Mouse (Mus musculus) lung, embryonic 15.5 days (tissue): ENCODE data around the gene Uba2. TPM values are rescaled to one million over a fixed set of nuclear protein-coding genes. Genes with fewer than 3 reads are reported as not detected.
A peak's percentile ranks its signal among the peaks of the same experiment; 100 is the strongest.
"Not testable (repeated sequence)": the region's sequence is repeated elsewhere in the genome, so short reads cannot be mapped to it uniquely, and the experiment has no call there.

Experiments used
- ATAC-seq: fragments of 200-750 bp; cut with Nextera tagmentation; 2 replicates; pipeline ENCODE4 v1.8.0; 2017; ENCODE audit warnings: moderate number of reproducible peaks, borderline replicate concordance; ENCODE audit not compliant: low FRiP score, low TSS enrichment; ENCODE audit errors: extremely low read depth
- H3K27ac ChIP-seq: fragments of 300-500 bp; sonication (generic); 2 replicates; pipeline ENCODE4 v1.5.1; 2015; ENCODE audit warnings: moderate library complexity, mild to moderate bottlenecking, inconsistent platforms
- H3K27me3 ChIP-seq: fragments of 300-500 bp; sonication (generic); 2 replicates; pipeline ENCODE4 v1.6.1; 2015; ENCODE audit warnings: inconsistent platforms
- H3K36me3 ChIP-seq: fragments of 300-500 bp; sonication (generic); 2 replicates; pipeline ENCODE4 v1.6.1; 2015; ENCODE audit warnings: inconsistent platforms
- H3K4me1 ChIP-seq: fragments of 300-500 bp; sonication (generic); 2 replicates; pipeline ENCODE4 v1.6.1; 2015; ENCODE audit warnings: inconsistent platforms
- H3K4me2 ChIP-seq: fragments of 300-500 bp; sonication (generic); 2 replicates; pipeline ENCODE4 v1.6.1; 2015; ENCODE audit warnings: inconsistent platforms, mild to moderate bottlenecking, moderate library complexity
- H3K4me3 ChIP-seq: fragments of 300-500 bp; sonication (generic); 2 replicates; pipeline ENCODE4 v1.5.1; 2015; ENCODE audit warnings: mild to moderate bottlenecking, inconsistent platforms
- H3K9ac ChIP-seq: fragments of 300-500 bp; sonication (generic); 2 replicates; pipeline ENCODE4 v1.6.1; 2015; ENCODE audit warnings: inconsistent platforms
- H3K9me3 ChIP-seq: fragments of 300-500 bp; sonication (generic); 2 replicates; pipeline ENCODE4 v1.6.1; 2016; ENCODE audit warnings: inconsistent platforms
- WGBS: fragments of 180-500 bp; shearing (Covaris S2); methylation state at CpG from one replicate; pipeline ENCODE4 v1.1.7; 2015; 5-methylcytosine and 5-hydroxymethylcytosine counted together
- polyA plus RNA-seq: library from polyadenylated mRNA; unstranded; fragments of >200 nt; fragmentation: Nextera tagmentation; extraction: Ambion mirVana; gene quantifications from 2 replicates; pipeline ENCODE4 v1.2.1, GENCODE M21; 2015

The Uba2 gene
- polyA plus RNA-seq, 1 experiment from 2014 or later = 227 TPM

DNA sequence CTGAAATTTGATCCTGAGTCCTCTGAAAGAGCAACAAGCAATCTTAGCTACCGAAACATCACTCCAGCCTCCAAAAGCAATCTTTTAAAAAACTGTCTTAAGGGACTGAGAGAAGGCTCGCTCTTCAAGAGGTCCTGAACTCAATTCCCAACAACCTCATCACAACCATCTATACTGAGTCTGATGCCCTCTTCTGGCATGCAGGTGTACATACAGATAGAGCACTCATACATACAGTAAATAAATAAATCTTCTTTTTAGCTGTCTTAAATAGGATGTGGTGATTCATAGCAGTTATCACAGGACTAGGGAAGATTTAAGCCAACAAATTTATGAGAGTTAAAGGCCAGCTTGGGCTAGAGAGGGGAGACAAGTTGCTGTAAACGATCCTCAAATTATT, 26.2 kb upstream of the Uba2 start:
- H3K4me1 ChIP-seq = peaks cover 8% of the 10 kb centered on the region
- no peak for ATAC-seq
- H3K4me2 ChIP-seq = peak overlapping the region; percentile 73
- peak overlapping the region; percentile 86 for H3K4me3 ChIP-seq
- no peaks in the 10 kb centered on the region for H3K27me3 ChIP-seq
- peak overlapping the region; percentile 96 for H3K9ac ChIP-seq
- H3K36me3 ChIP-seq = peaks cover 16% of the 10 kb centered on the region
- WGBS = 37% methylated on average over 3 of the region's 3 CpGs
- H3K9me3 ChIP-seq = no peaks in the 10 kb centered on the region
- H3K27ac ChIP-seq = no peak overlapping the region

DNA sequence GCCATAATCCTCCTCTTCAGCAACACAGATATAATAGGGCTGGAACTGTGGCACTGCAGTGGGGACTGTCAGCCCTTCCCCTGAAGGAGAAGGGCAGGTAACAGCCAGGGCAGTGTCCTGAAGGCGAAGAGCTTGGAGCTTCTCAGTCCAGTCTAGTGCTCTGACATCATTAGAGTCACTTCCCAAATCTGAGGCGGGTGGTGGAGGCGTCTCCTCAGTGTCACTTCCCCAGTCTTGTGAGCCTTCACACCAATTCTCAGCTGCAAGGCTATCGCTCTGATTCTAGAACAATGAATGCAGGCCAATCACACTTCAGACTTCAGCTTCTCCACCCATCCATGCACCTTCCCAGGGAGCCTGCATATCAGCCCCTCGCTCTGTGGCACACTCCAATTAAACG, 23.4 kb upstream of the Uba2 start:
- 91% methylated on average over 6 of the region's 6 CpGs for WGBS
- Histone ChIP-seq H3K4me3 (no peak overlapping the region), H3K27me3 (no peaks in the 10 kb centered on the region), H3K9ac (no peak overlapping the region), H3K36me3 (peaks cover 37% of the 10 kb centered on the region), H3K9me3 (no peaks in the 10 kb centered on the region), H3K4me1 (peaks cover 8% of the 10 kb centered on the region), H3K27ac (no peak overlapping the region), H3K4me2 (no peak overlapping the region)
- ATAC-seq = no peak

- 92% methylated on average over 12 of the region's 12 CpGs for WGBS
- Histone ChIP-seq H3K36me3 (peaks cover 65% of the 10 kb centered on the region), H3K9ac (no peak overlapping the region), H3K27me3 (no peaks in the 10 kb centered on the region), H3K4me3 (no peak overlapping the region), H3K9me3 (no peaks in the 10 kb centered on the region), H3K27ac (no peak overlapping the region), H3K4me2 (no peak overlapping the region), H3K4me1 (no peaks in the 10 kb centered on the region)
- no peak for ATAC-seq
These were observed 20.1 kb upstream of the Uba2 start for GRCm38 (mm10) chr7:34189376-34189989.

DNA sequence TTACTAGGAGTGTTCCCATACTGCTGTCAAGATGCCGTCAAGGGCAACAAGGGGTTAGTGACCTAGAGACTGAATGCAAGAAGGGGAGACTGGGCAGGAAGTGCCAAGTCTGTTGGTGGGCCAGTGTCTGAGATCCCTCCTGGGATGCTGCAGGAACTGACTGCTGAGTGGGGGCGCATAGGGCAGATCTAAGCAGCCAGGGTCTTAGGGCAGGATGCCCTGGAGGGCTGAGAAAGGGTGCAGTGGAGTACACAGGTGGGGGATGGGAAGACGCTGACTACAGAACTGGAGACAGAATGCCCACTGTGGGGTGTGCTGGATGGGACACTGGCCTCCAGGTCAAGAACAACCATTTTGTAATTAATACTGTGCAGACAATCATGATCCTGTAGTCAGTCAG, 14.4 kb upstream of the Uba2 start:
- Histone ChIP-seq H3K4me2 (no peak overlapping the region), H3K9me3 (no peaks in the 10 kb centered on the region), H3K4me1 (no peaks in the 10 kb centered on the region), H3K9ac (no peak overlapping the region), H3K36me3 (peaks cover 43% of the 10 kb centered on the region), H3K27ac (no peak overlapping the region), H3K4me3 (no peak overlapping the region), H3K27me3 (no peaks in the 10 kb centered on the region)
- WGBS = 78% methylated on average over 3 of the region's 3 CpGs
- ATAC-seq = no peak

DNA sequence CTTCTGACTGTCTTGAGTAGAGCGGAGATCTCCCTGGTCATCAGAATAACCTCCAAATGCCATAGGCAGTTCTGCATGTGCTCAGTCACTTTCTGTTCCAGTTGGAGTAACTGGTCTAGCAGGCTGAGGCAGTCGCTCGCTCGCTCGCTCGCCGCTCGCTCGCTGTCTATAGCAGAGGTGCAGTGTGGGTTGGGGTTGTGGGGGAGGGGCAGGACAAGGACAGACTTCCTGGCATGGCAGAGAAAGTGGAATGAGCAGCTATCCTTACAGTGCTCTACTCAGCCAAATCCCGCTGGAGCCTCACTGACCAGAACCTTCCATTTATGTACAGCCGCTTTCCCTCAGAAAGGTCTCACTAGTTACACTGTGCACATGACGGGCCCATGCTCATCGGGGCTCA, 14.0 kb upstream of the Uba2 start:
- 80% methylated on average over 13 of the region's 13 CpGs for WGBS
- no peak overlapping the region for H3K4me3 ChIP-seq

DNA sequence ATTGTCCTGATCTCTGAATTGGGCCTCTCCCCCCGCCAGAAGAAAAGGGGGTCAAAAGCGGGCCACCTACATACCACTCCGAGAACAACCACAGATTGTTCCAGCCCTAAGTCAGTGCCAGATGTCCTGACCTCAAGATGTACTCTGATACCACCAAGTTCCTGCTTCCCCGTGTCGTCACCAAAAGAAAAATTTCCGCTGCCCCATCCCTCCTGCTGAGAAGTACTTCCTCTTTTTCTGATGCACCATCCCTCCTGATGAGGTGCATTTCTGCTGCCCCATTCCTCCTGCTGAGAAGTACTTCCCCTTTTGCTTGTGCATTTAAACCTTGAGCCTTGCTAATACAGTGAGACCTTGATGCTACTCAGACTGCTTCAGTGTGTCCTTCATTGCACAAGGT, 6.8 kb upstream of the Uba2 start:
- H3K9me3 ChIP-seq, H3K27ac ChIP-seq, ATAC-seq, H3K27me3 ChIP-seq, H3K36me3 ChIP-seq, H3K4me3 ChIP-seq, H3K4me1 ChIP-seq, H3K9ac ChIP-seq, H3K4me2 ChIP-seq: not testable (repeated sequence)
- 87% methylated on average over 6 of the region's 6 CpGs for WGBS

More for the DNA sequence above, 14.0 kb upstream of the Uba2 start:
- Histone ChIP-seq H3K27ac (no peak overlapping the region), H3K36me3 (peaks cover 38% of the 10 kb centered on the region), H3K4me2 (no peak overlapping the region), H3K9me3 (no peaks in the 10 kb centered on the region), H3K27me3 (no peaks in the 10 kb centered on the region), H3K4me1 (no peaks in the 10 kb centered on the region), H3K9ac (no peak overlapping the region)
- ATAC-seq = 0 out of 2 replicates have a peak, but pooled peaks have one; percentile 49

GRCm38 (mm10) chr7:34172251-34172650, 2.9 kb upstream of the Uba2 start:
- H3K4me2 ChIP-seq = no peak overlapping the region
- no peak overlapping the region for H3K9ac ChIP-seq
- H3K9me3 ChIP-seq = no peaks in the 10 kb centered on the region
- 73% methylated on average over 1 of the region's 1 CpGs for WGBS
- peaks cover 4% of the 10 kb centered on the region for H3K4me1 ChIP-seq
- no peaks in the 10 kb centered on the region for H3K27me3 ChIP-seq
- no peak for ATAC-seq
- no peak overlapping the region for H3K27ac ChIP-seq
- no peaks in the 10 kb centered on the region for H3K36me3 ChIP-seq
- H3K4me3 ChIP-seq = no peak overlapping the region

- Histone ChIP-seq H3K4me2 (peak overlapping the region; percentile 74), H3K9me3 (no peaks in the 10 kb centered on the region), H3K4me1 (peaks cover 11% of the 10 kb centered on the region), H3K36me3 (peaks cover 16% of the 10 kb centered on the region), H3K4me3 (peak overlapping the region; percentile 65), H3K9ac (peak overlapping the region; percentile 86), H3K27ac (peak overlapping the region; percentile 85), H3K27me3 (no peaks in the 10 kb centered on the region)
- WGBS = 10% methylated on average over 30 of the region's 30 CpGs
- ATAC-seq = peak; percentile 95
These were observed 738 bp downstream of the Uba2 start for GRCm38 (mm10) chr7:34168470-34169251.

GRCm38 (mm10) chr7:34167766-34168469, 1.5 kb downstream of the Uba2 start:
- Histone ChIP-seq H3K4me3 (peak overlapping the region; percentile 65), H3K27ac (peak overlapping the region; percentile 85), H3K4me2 (peak overlapping the region; percentile 74), H3K36me3 (peaks cover 23% of the 10 kb centered on the region), H3K9ac (peak overlapping the region; percentile 86), H3K4me1 (peaks cover 11% of the 10 kb centered on the region), H3K27me3 (no peaks in the 10 kb centered on the region), H3K9me3 (no peaks in the 10 kb centered on the region)
- ATAC-seq = peak; percentile 41
- WGBS = under 1% methylated on average over 54 of the region's 54 CpGs

- 0 out of 2 replicates have a peak overlapping the region, but pooled peaks have one; percentile 19 for H3K9ac ChIP-seq
These were observed 2.5 kb downstream of the Uba2 start for GRCm38 (mm10) chr7:34166850-34167249.

GRCm38 (mm10) chr7:34165999-34166398, 3.4 kb downstream of the Uba2 start:
- Histone ChIP-seq H3K27ac (no peak overlapping the region), H3K4me3 (no peak overlapping the region), H3K4me1 (peaks cover 11% of the 10 kb centered on the region), H3K27me3 (no peaks in the 10 kb centered on the region), H3K9ac (no peak overlapping the region), H3K9me3 (no peaks in the 10 kb centered on the region), H3K4me2 (no peak overlapping the region), H3K36me3 (peaks cover 43% of the 10 kb centered on the region)
- WGBS = 49% methylated on average over 3 of the region's 3 CpGs
- no peak for ATAC-seq

More at GRCm38 (mm10) chr7:34166850-34167249, 2.5 kb downstream of the Uba2 start:
- H3K4me2 ChIP-seq = peak overlapping the region; percentile 26; the same call in 1 of the 2 replicates
- H3K36me3 ChIP-seq = peaks cover 34% of the 10 kb centered on the region
- peak overlapping the region; percentile 5; the same call in 1 of the 2 replicates for H3K4me3 ChIP-seq
- H3K9me3 ChIP-seq = no peaks in the 10 kb centered on the region
- ATAC-seq = no peak
- peaks cover 11% of the 10 kb centered on the region for H3K4me1 ChIP-seq
- H3K27ac ChIP-seq = no peak overlapping the region
- no peaks in the 10 kb centered on the region for H3K27me3 ChIP-seq
- 40% methylated on average over 4 of the region's 4 CpGs for WGBS

DNA sequence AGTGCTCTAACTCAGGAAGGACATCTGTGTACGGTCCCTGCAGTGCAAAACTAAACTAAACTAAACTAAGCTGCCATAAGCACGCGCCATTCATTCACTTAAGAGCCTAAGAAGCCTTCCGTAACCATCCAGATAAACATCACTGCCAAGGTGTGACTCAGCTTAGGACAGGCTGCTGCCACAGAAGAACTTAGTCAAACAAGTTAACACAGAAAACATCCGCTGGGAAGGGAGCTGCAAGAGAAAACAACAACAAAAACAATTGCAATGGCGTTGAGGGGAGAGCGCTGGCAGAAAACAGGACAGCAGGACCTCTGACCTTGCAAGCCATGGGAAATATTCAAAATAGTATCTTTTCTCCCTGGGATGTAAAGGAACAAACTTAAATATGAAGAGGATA, 4.7 kb downstream of the Uba2 start:
- Histone ChIP-seq H3K4me1 (peaks cover 11% of the 10 kb centered on the region), H3K9me3 (no peaks in the 10 kb centered on the region), H3K9ac (no peak overlapping the region), H3K4me3 (no peak overlapping the region), H3K27me3 (no peaks in the 10 kb centered on the region), H3K36me3 (peaks cover 54% of the 10 kb centered on the region), H3K27ac (no peak overlapping the region), H3K4me2 (no peak overlapping the region)
- WGBS = 88% methylated on average over 7 of the region's 7 CpGs
- no peak for ATAC-seq
